Mouse (Mus musculus) intestine, embryonic 14.5 days (tissue): ENCODE data around the gene Jarid2. TPM values are rescaled to one million over a fixed set of nuclear protein-coding genes. Genes with fewer than 3 reads are reported as not detected.

Experiments used
- ATAC-seq: fragments of 200-750 bp; cut with Nextera tagmentation; replicated peaks from 2 replicates; pipeline ENCODE4 v1.8.0; 2017; ENCODE audit warnings: low read depth, moderate number of reproducible peaks, moderate TSS enrichment, moderate library complexity; ENCODE audit not compliant: low FRiP score, low TSS enrichment
- DNase-seq: peaks from one replicate; pipeline ENCODE4 v3.0.0-alpha.2; 2018; ENCODE audit warnings: low spot score
- H3K27ac ChIP-seq: fragments of 300-500 bp; sonication (generic); 2 replicates; pipeline ENCODE4 v1.5.1; 2014; ENCODE audit warnings: low read depth, mild to moderate bottlenecking, control low read depth
- H3K27me3 ChIP-seq: fragments of 300-500 bp; sonication (generic); replicated peaks from 2 replicates; pipeline ENCODE4 v1.6.1; 2014; ENCODE audit warnings: low read length, control low read depth; ENCODE audit not compliant: control insufficient read depth, insufficient read depth
- H3K36me3 ChIP-seq: fragments of 300-500 bp; sonication (generic); 2 replicates; pipeline ENCODE4 v1.6.1; 2014; ENCODE audit warnings: low read length, control low read depth; ENCODE audit not compliant: control insufficient read depth, insufficient read depth
- H3K4me1 ChIP-seq: fragments of 300-500 bp; sonication (generic); replicated peaks from 2 replicates; pipeline ENCODE4 v1.6.1; 2014; ENCODE audit warnings: low read length, control low read depth, mixed read lengths; ENCODE audit not compliant: control insufficient read depth, insufficient read depth
- H3K4me2 ChIP-seq: fragments of 300-500 bp; sonication (generic); 2 replicates; pipeline ENCODE4 v1.6.1; 2014; ENCODE audit warnings: low read length
- H3K4me3 ChIP-seq: fragments of 300-500 bp; sonication (generic); 2 replicates; pipeline ENCODE4 v1.5.1; 2014; ENCODE audit warnings: low read depth, low read length, control low read depth, mixed read lengths
- H3K9ac ChIP-seq: fragments of 300-500 bp; sonication (generic); 2 replicates; pipeline ENCODE4 v1.6.1; 2014; ENCODE audit warnings: mild to moderate bottlenecking, low read length
- H3K9me3 ChIP-seq: fragments of 300-500 bp; sonication (generic); 2 replicates; pipeline ENCODE4 v1.6.1; 2016; ENCODE audit warnings: low read length, control low read depth; ENCODE audit not compliant: control insufficient read depth
- WGBS: fragments of 180-500 bp; shearing (Covaris S2); extraction: QIAGEN DNeasy Blood & Tissue Kit; methylation state at CpG from one replicate; pipeline ENCODE4 v1.1.7; 2014; 5-methylcytosine and 5-hydroxymethylcytosine counted together
- polyA plus RNA-seq: library from polyadenylated mRNA; unstranded; fragments of >200 nt; fragmentation: Nextera tagmentation; extraction: Ambion mirVana; gene quantifications from 2 replicates; pipeline ENCODE4 v1.2.1, GENCODE M21; 2014

Gene Jarid2
- polyA plus RNA-seq, 1 experiment from 2014 or later = 20.3 TPM

GRCm38 (mm10) chr13:44948320-44949250 is 219.3 kb downstream of the Jarid2 start:
- no peak overlapping the region for H3K4me3 ChIP-seq
- H3K4me1 ChIP-seq = 0 out of 2 replicates have a peak, but pooled peaks cover 8% of the 10 kb centered on the region
- H3K4me2 ChIP-seq = no peak overlapping the region
- H3K27me3 ChIP-seq = no peaks in the 10 kb centered on the region
- H3K9ac ChIP-seq = no peak overlapping the region
- DNase-seq (no peak), ATAC-seq (no peak)
- H3K9me3 ChIP-seq = no peaks in the 10 kb centered on the region
- H3K27ac ChIP-seq = no peak overlapping the region
- 89% methylated on average over 16 of the region's 16 CpGs for WGBS
- no peaks in the 10 kb centered on the region for H3K36me3 ChIP-seq

GRCm38 (mm10) chr13:44952393-44953086 is 223.3 kb downstream of the Jarid2 start:
- no peak for ATAC-seq
- H3K9me3 ChIP-seq = no peaks in the 10 kb centered on the region
- DNase-seq = no peak

GRCm38 (mm10) chr13:44953546-44954231 is 224.4 kb downstream of the Jarid2 start:
- DNase-seq (no peak), ATAC-seq (no peak)
- Histone ChIP-seq H3K27me3 (no peaks in the 10 kb centered on the region), H3K27ac (no peak overlapping the region), H3K4me1 (no peaks in the 10 kb centered on the region), H3K4me2 (no peak overlapping the region), H3K4me3 (no peak overlapping the region), H3K9me3 (no peaks in the 10 kb centered on the region), H3K36me3 (no peaks in the 10 kb centered on the region), H3K9ac (no peak overlapping the region)
- WGBS = 84% methylated on average over 8 of the region's 8 CpGs

More at GRCm38 (mm10) chr13:44952393-44953086, 223.3 kb downstream of the Jarid2 start:
- Histone ChIP-seq H3K36me3 (no peaks in the 10 kb centered on the region), H3K27ac (no peak overlapping the region), H3K4me1 (no peaks in the 10 kb centered on the region), H3K27me3 (no peaks in the 10 kb centered on the region), H3K4me2 (no peak overlapping the region), H3K9ac (no peak overlapping the region), H3K4me3 (no peak overlapping the region)
- WGBS = 66% methylated on average over 10 of the region's 10 CpGs

GRCm38 (mm10) chr13:44954232-44954568 is 224.9 kb downstream of the Jarid2 start:
- no peak overlapping the region for H3K4me3 ChIP-seq
- DNase-seq (no peak), ATAC-seq (no peak)
- H3K4me2 ChIP-seq = no peak overlapping the region
- H3K36me3 ChIP-seq = no peaks in the 10 kb centered on the region
- no peaks in the 10 kb centered on the region for H3K27me3 ChIP-seq
- H3K9ac ChIP-seq = no peak overlapping the region
- WGBS = 83% methylated on average over 1 of the region's 1 CpGs
- no peaks in the 10 kb centered on the region for H3K9me3 ChIP-seq
- H3K4me1 ChIP-seq = no peaks in the 10 kb centered on the region
- no peak overlapping the region for H3K27ac ChIP-seq

GRCm38 (mm10) chr13:44955781-44956180 is 226.5 kb downstream of the Jarid2 start:
- no peak overlapping the region for H3K4me3 ChIP-seq
- WGBS = 95% methylated on average over 6 of the region's 6 CpGs
- H3K36me3 ChIP-seq = no peaks in the 10 kb centered on the region
- H3K4me1 ChIP-seq = no peaks in the 10 kb centered on the region
- H3K27ac ChIP-seq = no peak overlapping the region
- H3K9me3 ChIP-seq = no peaks in the 10 kb centered on the region
- no peak overlapping the region for H3K9ac ChIP-seq
- no peak overlapping the region for H3K4me2 ChIP-seq
- H3K27me3 ChIP-seq = no peaks in the 10 kb centered on the region
- no peak for ATAC-seq
- no peak for DNase-seq

- no peaks in the 10 kb centered on the region for H3K27me3 ChIP-seq
- no peak for ATAC-seq
- no peak overlapping the region for H3K9ac ChIP-seq
- DNase-seq = no peak
- H3K36me3 ChIP-seq = no peaks in the 10 kb centered on the region
- 92% methylated on average over 8 of the region's 8 CpGs for WGBS
- no peak overlapping the region for H3K4me3 ChIP-seq
- no peak overlapping the region for H3K27ac ChIP-seq
- H3K4me2 ChIP-seq = no peak overlapping the region
- no peaks in the 10 kb centered on the region for H3K4me1 ChIP-seq
- H3K9me3 ChIP-seq = no peaks in the 10 kb centered on the region
Measured at GRCm38 (mm10) chr13:44957049-44957448, 227.8 kb downstream of the Jarid2 start.

- no peak for DNase-seq
- WGBS = 88% methylated on average over 5 of the region's 5 CpGs
Measured at GRCm38 (mm10) chr13:44960542-44961291, 231.4 kb downstream of the Jarid2 start.

More at GRCm38 (mm10) chr13:44960542-44961291, 231.4 kb downstream of the Jarid2 start:
- Histone ChIP-seq H3K4me2 (no peak overlapping the region), H3K4me1 (no peaks in the 10 kb centered on the region), H3K9ac (no peak overlapping the region), H3K36me3 (no peaks in the 10 kb centered on the region), H3K4me3 (no peak overlapping the region), H3K27ac (no peak overlapping the region), H3K9me3 (no peaks in the 10 kb centered on the region), H3K27me3 (no peaks in the 10 kb centered on the region)
- no peak for ATAC-seq
